Mouse (Mus musculus) small intestine, adult 2 months (tissue): ENCODE results near the gene Cers1. TPM values are rescaled to one million over a fixed set of nuclear protein-coding genes. Genes with fewer than 3 reads are reported as not detected.
A peak's percentile ranks its signal among the peaks of the same experiment; 100 is the strongest.

Source experiments
- H3K27ac ChIP-seq: fragments of 200-500 bp; 2 replicates; pipeline ENCODE4 v1.5.1; 2012; ENCODE audit warnings: low read depth, low read length, control low read depth, inconsistent platforms; ENCODE audit not compliant: insufficient read depth
- H3K27me3 ChIP-seq: fragments of 200-500 bp; 2 replicates; pipeline ENCODE4 v1.6.1; 2012; ENCODE audit warnings: mild to moderate bottlenecking, moderate library complexity, low read length, inconsistent platforms; ENCODE audit not compliant: control insufficient read depth, insufficient read depth
- H3K36me3 ChIP-seq: fragments of 200-500 bp; 2 replicates; pipeline ENCODE4 v1.6.1; 2012; ENCODE audit warnings: mild to moderate bottlenecking, low read length, control low read depth, inconsistent platforms; ENCODE audit not compliant: control insufficient read depth, insufficient read depth
- H3K4me1 ChIP-seq: fragments of 200-500 bp; 2 replicates; pipeline ENCODE4 v1.6.1; 2012; ENCODE audit warnings: low read length, inconsistent platforms, mixed read lengths; ENCODE audit not compliant: control insufficient read depth, insufficient read depth, insufficient read length
- H3K4me3 ChIP-seq: fragments of 200-500 bp; 2 replicates; pipeline ENCODE4 v1.5.1; 2012; ENCODE audit warnings: low read depth, mild to moderate bottlenecking, control low read depth, inconsistent platforms, low read length, moderate library complexity
- CTCF ChIP-seq: fragments of 200-500 bp; IDR thresholded peaks from 2 replicates; pipeline ENCODE4 v1.5.1; 2012; ENCODE audit warnings: low read depth, mild to moderate bottlenecking, control low read depth, inconsistent platforms, low read length, moderate library complexity, mixed read lengths; ENCODE audit not compliant: insufficient replicate concordance, insufficient read length; ENCODE audit errors: extremely low read depth
- POLR2A ChIP-seq: fragments of 200-500 bp; IDR thresholded peaks from 2 replicates; pipeline ENCODE4 v1.6.1; 2012; ENCODE audit warnings: low read depth, mild to moderate bottlenecking, control low read depth, inconsistent platforms, low read length, moderate library complexity
- WGBS: fragments of 180-500 bp; shearing (Covaris S2); methylation state at CpG from one replicate; pipeline ENCODE4 v1.1.7; 2018; 5-methylcytosine and 5-hydroxymethylcytosine counted together
- polyA plus RNA-seq: library from polyadenylated mRNA; depleted of rRNA; stranded (reverse); fragments of >200 nt; gene quantifications from 2 replicates; pipeline ENCODE4 v1.2.3, GENCODE M21; 2012

Cers1 gene
- polyA plus RNA-seq, 1 experiment, result 0.89 TPM

DNA sequence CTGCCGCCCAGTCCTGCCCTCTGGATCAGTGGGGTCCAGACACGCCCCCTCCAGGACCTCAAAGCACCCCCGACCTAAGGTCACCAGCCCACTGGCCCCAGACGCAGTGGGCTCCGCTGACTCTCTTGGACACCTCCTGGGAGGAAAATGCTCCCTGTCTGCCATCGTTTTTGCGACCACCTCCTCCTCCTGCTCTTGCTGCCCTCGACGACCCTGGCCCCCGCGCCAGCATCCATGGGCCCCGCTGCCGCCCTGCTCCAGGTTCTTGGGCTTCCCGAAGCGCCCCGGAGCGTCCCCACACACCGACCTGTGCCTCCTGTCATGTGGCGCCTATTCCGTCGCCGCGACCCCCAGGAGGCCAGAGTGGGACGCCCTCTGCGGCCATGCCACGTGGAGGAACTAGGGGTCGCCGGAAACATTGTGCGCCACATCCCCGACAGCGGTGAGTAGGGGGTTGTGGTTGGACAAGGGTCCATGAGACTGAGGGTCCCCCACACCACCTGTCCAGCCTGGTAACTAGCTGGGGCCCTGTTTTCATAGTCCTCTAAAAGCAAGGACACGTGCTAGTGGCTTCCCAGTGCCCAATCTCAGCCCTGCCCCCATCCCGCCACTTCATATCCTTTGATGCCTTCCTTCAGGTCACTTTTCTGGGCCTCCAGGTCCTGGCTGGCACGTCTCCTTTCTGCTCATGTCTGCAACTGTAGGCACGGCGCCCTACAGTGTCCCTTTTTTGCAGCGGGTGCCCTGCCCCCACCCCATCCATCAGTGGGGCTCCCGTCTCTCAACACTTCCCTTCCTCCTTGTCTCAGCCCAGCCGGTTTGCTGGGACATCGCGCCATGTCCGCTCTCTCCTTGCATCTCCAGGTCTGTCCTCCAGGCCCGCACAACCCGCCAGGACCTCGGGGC is 14.5 kb downstream of the Cers1 start:
- 35% methylated on average over 45 of the region's 45 CpGs for WGBS
- Histone ChIP-seq H3K27ac (no peak overlapping the region), H3K4me1 (no peaks in the 10 kb centered on the region), H3K27me3 (no peaks in the 10 kb centered on the region), H3K36me3 (peaks cover 43% of the 10 kb centered on the region), H3K4me3 (no peak overlapping the region)
- no peak for TF ChIP-seq CTCF
- no peak for TF ChIP-seq POLR2A

- no peaks in the 10 kb centered on the region for H3K27me3 ChIP-seq
- TF ChIP-seq POLR2A, result no peak
- TF ChIP-seq CTCF, result no peak
- no peak overlapping the region for H3K27ac ChIP-seq
- WGBS, result 76% methylated on average over 53 of the region's 53 CpGs
- H3K4me1 ChIP-seq, result no peaks in the 10 kb centered on the region
- peaks cover 51% of the 10 kb centered on the region for H3K36me3 ChIP-seq
- no peak overlapping the region for H3K4me3 ChIP-seq
These were observed 15.3 kb downstream of the Cers1 start for GRCm38 (mm10) chr8:70330741-70331364.

GRCm38 (mm10) chr8:70331526-70331925 is 16.0 kb downstream of the Cers1 start:
- Histone ChIP-seq H3K4me3 (no peak overlapping the region), H3K36me3 (peaks cover 57% of the 10 kb centered on the region), H3K27ac (no peak overlapping the region), H3K27me3 (no peaks in the 10 kb centered on the region), H3K4me1 (no peaks in the 10 kb centered on the region)
- 95% methylated on average over 19 of the region's 19 CpGs for WGBS
- TF ChIP-seq CTCF, result no peak
- TF ChIP-seq POLR2A, result no peak

GRCm38 (mm10) chr8:70332070-70332877 is 16.7 kb downstream of the Cers1 start:
- Histone ChIP-seq H3K27ac (no peak overlapping the region), H3K4me3 (no peak overlapping the region), H3K36me3 (peaks cover 64% of the 10 kb centered on the region), H3K4me1 (no peaks in the 10 kb centered on the region), H3K27me3 (no peaks in the 10 kb centered on the region)
- 71% methylated on average over 40 of the region's 41 CpGs for WGBS
- peak; percentile 56 for TF ChIP-seq CTCF
- no peak for TF ChIP-seq POLR2A

GRCm38 (mm10) chr8:70332878-70333202 is 17.3 kb downstream of the Cers1 start:
- Histone ChIP-seq H3K4me1 (no peaks in the 10 kb centered on the region), H3K27ac (no peak overlapping the region), H3K27me3 (no peaks in the 10 kb centered on the region), H3K4me3 (no peak overlapping the region), H3K36me3 (peaks cover 70% of the 10 kb centered on the region)
- TF ChIP-seq POLR2A (no peak), CTCF (no peak)
- WGBS, result 96% methylated on average over 6 of the region's 6 CpGs

DNA sequence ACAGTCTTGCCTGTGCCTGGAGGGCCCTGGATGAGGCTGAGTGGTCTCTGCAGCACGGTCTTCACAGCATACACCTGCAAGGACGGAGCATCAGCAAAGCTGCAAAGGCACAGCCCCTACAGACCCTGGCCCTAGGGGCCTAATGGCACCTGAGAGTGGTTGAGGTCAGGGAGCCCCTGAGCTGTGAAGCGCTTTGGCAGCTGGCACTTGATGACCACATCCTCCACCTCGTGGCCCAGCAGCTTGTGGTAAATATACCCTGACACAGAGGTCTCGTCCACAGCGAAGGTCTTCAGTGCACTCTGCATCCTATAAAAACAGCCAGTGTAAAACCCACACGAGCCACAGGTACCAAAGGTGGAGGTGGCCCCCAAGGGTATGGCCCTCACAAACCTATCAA is 23.4 kb downstream of the Cers1 start:
- Histone ChIP-seq H3K4me1 (no peaks in the 10 kb centered on the region), H3K27me3 (no peaks in the 10 kb centered on the region), H3K4me3 (no peak overlapping the region), H3K27ac (no peak overlapping the region), H3K36me3 (peaks cover 92% of the 10 kb centered on the region)
- WGBS, result 85% methylated on average over 7 of the region's 7 CpGs
- TF ChIP-seq POLR2A (no peak), CTCF (no peak)

DNA sequence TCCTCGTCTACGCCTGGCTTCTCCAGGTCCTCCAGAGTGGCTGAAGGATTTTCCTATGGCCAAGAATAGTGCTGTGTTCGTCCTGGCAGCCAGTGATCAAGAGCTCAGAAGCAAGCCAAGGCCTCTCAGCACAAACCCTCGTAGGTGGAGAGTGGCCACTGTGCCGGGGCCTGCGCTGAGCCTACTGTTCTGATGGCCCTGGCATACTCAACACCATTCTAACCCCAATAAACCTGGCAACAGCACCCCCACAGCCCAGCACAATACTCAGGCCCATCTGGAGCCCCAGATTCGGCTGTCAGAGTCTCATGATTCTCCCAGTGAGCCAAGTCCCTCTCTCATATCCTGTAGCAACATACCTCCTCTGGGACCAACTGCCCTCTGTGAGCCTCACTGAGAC is 25.1 kb downstream of the Cers1 start:
- peaks cover 78% of the 10 kb centered on the region for H3K36me3 ChIP-seq
- no peaks in the 10 kb centered on the region for H3K4me1 ChIP-seq
- TF ChIP-seq POLR2A (no peak), CTCF (no peak)
- no peak overlapping the region for H3K27ac ChIP-seq
- WGBS, result 87% methylated on average over 7 of the region's 7 CpGs
- H3K27me3 ChIP-seq, result no peaks in the 10 kb centered on the region
- H3K4me3 ChIP-seq, result no peak overlapping the region
